Mouse (Mus musculus) thymus, adult 2 months (tissue): ENCODE measurements around the gene Agbl4. TPM values are rescaled to one million over a fixed set of nuclear protein-coding genes. Genes with fewer than 3 reads are reported as not detected.

Source experiments
- DNase-seq: peaks from one replicate; pipeline ENCODE4 v3.0.0; 2021
- H3K27ac ChIP-seq: fragments of 200-500 bp; 2 replicates; pipeline ENCODE4 v1.5.1; 2012; ENCODE audit warnings: low read length, control low read depth; ENCODE audit not compliant: control insufficient read depth, insufficient read depth
- H3K27me3 ChIP-seq: fragments of 200-500 bp; 2 replicates; pipeline ENCODE4 v1.6.1; 2012; ENCODE audit warnings: mild to moderate bottlenecking, low read length, moderate library complexity, mixed read lengths; ENCODE audit not compliant: control insufficient read depth, insufficient read depth
- H3K36me3 ChIP-seq: fragments of 200-500 bp; 2 replicates; pipeline ENCODE4 v1.6.1; 2012; ENCODE audit warnings: mild to moderate bottlenecking, low read length, moderate library complexity; ENCODE audit not compliant: control insufficient read depth, insufficient read depth
- H3K4me1 ChIP-seq: fragments of 200-500 bp; replicated peaks from 2 replicates; pipeline ENCODE4 v1.6.1; 2012; ENCODE audit warnings: low read length; ENCODE audit not compliant: control insufficient read depth, insufficient read depth
- H3K4me3 ChIP-seq: fragments of 200-500 bp; 2 replicates; pipeline ENCODE4 v1.5.1; 2012; ENCODE audit warnings: mild to moderate bottlenecking, low read length, control low read depth, moderate library complexity; ENCODE audit not compliant: control insufficient read depth, insufficient read depth
- CTCF ChIP-seq: fragments of 200-500 bp; IDR thresholded peaks from 2 replicates; pipeline ENCODE4 v1.5.1; 2012; ENCODE audit warnings: mild to moderate bottlenecking, control low read depth, low read length, moderate library complexity, borderline replicate concordance; ENCODE audit not compliant: control insufficient read depth, poor library complexity, insufficient read depth; ENCODE audit errors: extremely low read depth
- POLR2A ChIP-seq: fragments of 200-500 bp; IDR thresholded peaks from 2 replicates; pipeline ENCODE4 v1.6.1; 2012; ENCODE audit warnings: mild to moderate bottlenecking, low read length, control low read depth, moderate library complexity; ENCODE audit not compliant: control insufficient read depth, poor library complexity, insufficient read depth; ENCODE audit errors: extremely low read depth
- WGBS: fragments of 180-500 bp; shearing (Covaris S2); methylation state at CpG from one replicate; pipeline ENCODE4 v1.1.7; 2018; 5-methylcytosine and 5-hydroxymethylcytosine counted together
- polyA plus RNA-seq: library from polyadenylated mRNA; depleted of rRNA; stranded (reverse); fragments of >200 nt; gene quantifications from 2 replicates; pipeline ENCODE4 v1.2.3, GENCODE M21; 2012

Agbl4 gene
- polyA plus RNA-seq, 1 experiment = 0.07 TPM

GRCm38 (mm10) chr4:111416126-111416525 is 1018.7 kb downstream of the Agbl4 start:
- DNase-seq = peak; percentile 8
- Histone ChIP-seq H3K4me3 (peak overlapping the region; percentile 99; the same call in 1 of the 2 replicates), H3K27ac (no peak overlapping the region)

GRCm38 (mm10) chr4:111416551-111416950 is 1019.1 kb downstream of the Agbl4 start:
- no peaks in the 10 kb centered on the region for H3K36me3 ChIP-seq
- no peak for TF ChIP-seq POLR2A
- TF ChIP-seq CTCF = no peak
- DNase-seq = no peak
- H3K27ac ChIP-seq = no peak overlapping the region
- no peak overlapping the region for H3K4me3 ChIP-seq
- H3K4me1 ChIP-seq = peaks cover 12% of the 10 kb centered on the region
- H3K27me3 ChIP-seq = no peaks in the 10 kb centered on the region
- WGBS = 98% methylated on average over 3 of the region's 3 CpGs

More at GRCm38 (mm10) chr4:111416126-111416525, 1018.7 kb downstream of the Agbl4 start:
- WGBS = 21% methylated on average over 3 of the region's 3 CpGs
- no peaks in the 10 kb centered on the region for H3K27me3 ChIP-seq
- H3K36me3 ChIP-seq = no peaks in the 10 kb centered on the region
- peaks cover 12% of the 10 kb centered on the region for H3K4me1 ChIP-seq
- no peak for TF ChIP-seq CTCF
- TF ChIP-seq POLR2A = no peak

GRCm38 (mm10) chr4:111417716-111418115 is 1020.3 kb downstream of the Agbl4 start:
- H3K27me3 ChIP-seq = no peaks in the 10 kb centered on the region
- WGBS = 96% methylated on average over 5 of the region's 5 CpGs
- H3K4me3 ChIP-seq = no peak overlapping the region
- no peak overlapping the region for H3K27ac ChIP-seq
- TF ChIP-seq POLR2A = no peak
- no peak for TF ChIP-seq CTCF
- DNase-seq = no peak
- H3K4me1 ChIP-seq = peaks cover 12% of the 10 kb centered on the region
- no peaks in the 10 kb centered on the region for H3K36me3 ChIP-seq

DNA sequence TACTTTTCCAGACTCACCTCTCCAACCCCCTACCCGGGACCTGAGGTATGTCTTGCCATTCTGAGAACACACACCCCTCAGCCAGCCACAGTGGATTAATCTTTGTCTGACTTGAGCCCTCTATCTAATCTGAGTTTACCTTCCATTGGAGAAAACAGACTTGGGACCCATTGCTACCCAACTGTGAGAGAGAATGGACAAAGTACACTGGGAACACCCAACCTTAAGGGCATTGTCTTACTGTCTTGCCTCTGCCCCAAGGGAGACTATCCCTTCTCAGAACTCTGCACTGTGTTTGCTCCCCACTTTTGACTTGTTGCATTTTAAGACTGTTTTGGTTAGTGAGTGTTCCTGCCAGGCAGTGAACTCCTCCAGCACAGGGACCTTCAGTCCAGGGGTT is 1022.0 kb downstream of the Agbl4 start:
- Histone ChIP-seq H3K27ac (no peak overlapping the region), H3K4me3 (no peak overlapping the region), H3K36me3 (no peaks in the 10 kb centered on the region), H3K27me3 (no peaks in the 10 kb centered on the region), H3K4me1 (peaks cover 8% of the 10 kb centered on the region)
- no peak for DNase-seq
- WGBS = 94% methylated on average over 1 of the region's 1 CpGs
- TF ChIP-seq CTCF (no peak), POLR2A (no peak)

GRCm38 (mm10) chr4:111420031-111420430 is 1022.6 kb downstream of the Agbl4 start:
- Histone ChIP-seq H3K4me3 (no peak overlapping the region), H3K27ac (no peak overlapping the region), H3K27me3 (no peaks in the 10 kb centered on the region), H3K36me3 (no peaks in the 10 kb centered on the region), H3K4me1 (peaks cover 7% of the 10 kb centered on the region)
- TF ChIP-seq CTCF (no peak), POLR2A (no peak)
- DNase-seq = no peak
- 96% methylated on average over 3 of the region's 3 CpGs for WGBS

GRCm38 (mm10) chr4:111420955-111421354 is 1023.5 kb downstream of the Agbl4 start:
- Histone ChIP-seq H3K27ac (no peak overlapping the region), H3K4me3 (no peak overlapping the region), H3K27me3 (no peaks in the 10 kb centered on the region), H3K36me3 (no peaks in the 10 kb centered on the region), H3K4me1 (peaks cover 3% of the 10 kb centered on the region)
- WGBS = 96% methylated on average over 4 of the region's 4 CpGs
- no peak for DNase-seq
- TF ChIP-seq CTCF (no peak), POLR2A (no peak)

DNA sequence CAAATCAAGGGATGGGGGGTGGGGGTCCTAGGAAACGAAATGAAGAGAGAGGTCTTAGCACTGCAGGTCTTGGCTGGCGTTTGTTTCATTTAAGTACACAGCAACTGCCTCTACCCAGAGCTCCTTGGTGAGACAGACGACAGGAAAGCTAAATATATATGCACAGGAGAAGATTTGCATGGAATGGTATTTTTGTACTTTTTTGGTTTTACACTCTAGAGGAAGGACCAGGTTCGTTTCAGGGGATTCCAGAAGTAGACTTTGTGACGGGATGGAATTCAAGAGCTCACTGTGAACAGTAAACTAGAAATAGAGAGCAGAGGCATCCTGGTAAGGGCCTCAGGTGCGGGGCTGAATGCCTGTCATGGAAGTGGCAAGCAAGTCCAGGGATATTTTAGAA is 1024.3 kb downstream of the Agbl4 start:
- TF ChIP-seq CTCF (no peak), POLR2A (no peak)
- 94% methylated on average over 6 of the region's 6 CpGs for WGBS

More for the DNA sequence above, 1024.3 kb downstream of the Agbl4 start:
- Histone ChIP-seq H3K27ac (no peak overlapping the region), H3K4me1 (no peaks in the 10 kb centered on the region), H3K27me3 (no peaks in the 10 kb centered on the region), H3K4me3 (no peak overlapping the region), H3K36me3 (no peaks in the 10 kb centered on the region)
- no peak for DNase-seq
